9 mouse cellular contexts compared by ENCODE assay signal in genomic region chr10:125388481-125388875, GRCm38 (mm10). TPM values are rescaled to one million over a fixed set of nuclear protein-coding genes. Genes with fewer than 3 reads are reported as not detected.
DNase-seq lines count a peak whose midpoint lies in the region; TF ChIP-seq lines count a peak whose summit lies in the region.
"Had no signal": no experiment of that assay in that cellular context is flagged by ENCODE, and none has a peak within 500 bp of the region (broad histone marks: within the 10 kb centered on the region; RNA-seq: fewer than 3 reads in every experiment).

No protein-coding gene starts in this region.

- WGBS in kidney, adult 2 months, result 29% methylated on average over 7 of the region's 7 CpGs
- WGBS in heart, embryonic 10.5 days, result 10% methylated on average over 7 of the region's 7 CpGs

- no peaks in the 10 kb centered on the region for H3K9me3 ChIP-seq in heart, embryonic 10.5 days

- intact Hi-C loops in gastrocnemius, postnatal 36 days (cut with DNase I), result no loop called here

- no peak for TF ChIP-seq POLR2A in kidney, adult 2 months (IDR thresholded peaks at IDR 0.05; ENCODE audit: low read depth, low read length)

- H3K4me1 ChIP-seq in kidney, adult 2 months (ENCODE audit: control insufficient read depth, insufficient read depth, low read length), result no peaks in the 10 kb centered on the region; the same call in 1 of the 2 replicates
- H3K4me1 ChIP-seq in heart, embryonic 10.5 days, result peaks cover 6% of the 10 kb centered on the region

- peak overlapping the region; percentile 85 for H3K27ac ChIP-seq in kidney, adult 2 months (ENCODE audit: insufficient read depth, low read depth, low read length)
- peak overlapping the region; percentile 93 for H3K27ac ChIP-seq in heart, embryonic 10.5 days

- H3K27me3 ChIP-seq in kidney, adult 2 months (replicated peaks; ENCODE audit: control insufficient read depth, insufficient read depth, low read length), result no peaks in the 10 kb centered on the region
- no peaks in the 10 kb centered on the region; the same call in 1 of the 2 replicates for H3K27me3 ChIP-seq in heart, embryonic 10.5 days (ENCODE audit: insufficient read depth, poor library complexity, severe bottlenecking)

- no peaks in the 10 kb centered on the region for H3K36me3 ChIP-seq in kidney, adult 2 months (ENCODE audit: control insufficient read depth, insufficient read depth, low read length)
- no peaks in the 10 kb centered on the region for H3K36me3 ChIP-seq in heart, embryonic 10.5 days

- TF ChIP-seq CTCF in kidney, adult 2 months (conservative IDR thresholded peaks at IDR 0.05; ENCODE audit: insufficient read depth, insufficient read length, low read depth, low read length), result no peak

- peak overlapping the region; percentile 73 for H3K4me3 ChIP-seq in kidney, adult 2 months (ENCODE audit: insufficient read depth, low read depth, low read length)
- H3K4me3 ChIP-seq in heart, embryonic 10.5 days, result peak overlapping the region; percentile 83

- DNase-seq in kidney, adult 2 months, result peak; percentile 28
- DNase-seq in kidney, adult 11 months, result no peak
- DNase-seq in cerebellum, adult 9-10 months, result peak; percentile 68
- no peak for DNase-seq in heart, embryonic 10.5 days (ENCODE audit: low spot score)
- peak; percentile 20 to 37 for DNase-seq in kidney, postnatal 4 days
- DNase-seq in lung, postnatal 36 days, result peak; percentile 39
- DNase-seq in right cerebral cortex, postnatal 4 days, result peak; percentile 28
- DNase-seq in gastrocnemius, postnatal 36 days, result no peak

RNA-seq across cellular contexts. Expression of gene Slc16a7, which starts 0.8 kb away (rescaled TPM):
- polyA plus RNA-seq in kidney, adult 2 months (2012; rRNA removed), result 38.7 and 38.9 TPM in 2 replicates
- 4.6 TPM in 2 replicates for polyA plus RNA-seq in heart, embryonic 10.5 days (2016; fragmentation: Nextera tagmentation; extraction: Ambion mirVana)
- total RNA-seq in gastrocnemius, postnatal 36 days (2021), result 1 to 10 TPM; 2.5 to 4.4 TPM
- total RNA-seq: MEL had no signal

Comparison
In these comparisons a context has a peak if more than half of its experiments do, and no peak if none do; other contexts are left out.
1. DNase-seq: peak in kidney, adult 2 months (single experiment), cerebellum, adult 9-10 months (single experiment), kidney, postnatal 4 days (2 of 2), lung, postnatal 36 days (single experiment) and right cerebral cortex, postnatal 4 days (single experiment); none in kidney, adult 11 months (single experiment), heart, embryonic 10.5 days (single experiment) and gastrocnemius, postnatal 36 days (0 of 2).